Mouse (Mus musculus) inflammation-experienced regulatory T-cells (primary cell): ENCODE results near the gene Msrb1. TPM values are rescaled to one million over a fixed set of nuclear protein-coding genes. Genes with fewer than 3 reads are reported as not detected.

Experiments
- polyA plus RNA-seq, 2 experiments: library from polyadenylated mRNA; unstranded; fragments of 100-300 nt; shearing (Covaris generic); gene quantifications; one replicate each; pipeline ENCODE4 v1.2.1; 2017

Msrb1 gene
- polyA plus RNA-seq = 10 to 100 TPM; 11.8 to 15.4 TPM

DNA sequence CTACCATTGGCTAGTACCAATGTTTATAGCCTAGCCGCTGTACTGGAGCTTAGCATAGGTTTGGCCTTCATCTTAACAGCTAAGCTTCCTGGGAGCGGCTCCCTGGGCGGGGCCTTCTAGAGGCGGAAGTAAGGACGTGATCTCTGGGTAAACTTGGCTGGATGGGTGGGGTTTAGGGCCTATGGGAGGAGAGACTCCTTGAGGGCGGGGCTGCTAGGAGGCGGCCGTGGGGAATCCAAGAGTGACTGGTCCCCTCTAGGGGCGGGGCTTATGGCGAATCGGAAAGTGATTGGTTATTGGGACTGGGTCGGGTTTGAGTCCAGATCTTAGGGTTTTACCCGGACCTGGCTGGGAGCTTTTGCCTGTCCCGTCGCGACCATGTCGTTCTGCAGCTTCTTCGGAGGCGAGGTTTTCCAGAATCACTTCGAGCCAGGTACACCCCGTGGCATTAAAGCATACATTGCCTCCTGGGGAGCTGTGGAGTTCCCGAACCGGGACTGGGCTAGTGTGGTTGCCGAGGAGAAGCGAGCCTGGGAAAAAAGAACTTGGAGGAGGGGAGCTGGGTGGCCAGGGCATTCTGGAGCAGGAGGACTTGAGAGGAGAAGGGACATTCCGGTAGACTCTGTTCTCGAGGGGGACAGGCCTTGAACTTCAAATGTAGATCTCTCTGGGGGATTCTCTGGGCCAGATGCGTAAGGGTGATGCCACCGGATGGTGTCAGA, at the start of gene Msrb1:
Msrb1 (plus strand) TSS at position 313 of the 722 bp plus-strand sequence.

GRCm38 (mm10) chr17:24689251-24690081, 47.0 kb upstream of the Msrb1 start, which contains the start of gene Syngr3:
Gene Syngr3, minus strand, starts transcription at chr17:24689955.

DNA sequence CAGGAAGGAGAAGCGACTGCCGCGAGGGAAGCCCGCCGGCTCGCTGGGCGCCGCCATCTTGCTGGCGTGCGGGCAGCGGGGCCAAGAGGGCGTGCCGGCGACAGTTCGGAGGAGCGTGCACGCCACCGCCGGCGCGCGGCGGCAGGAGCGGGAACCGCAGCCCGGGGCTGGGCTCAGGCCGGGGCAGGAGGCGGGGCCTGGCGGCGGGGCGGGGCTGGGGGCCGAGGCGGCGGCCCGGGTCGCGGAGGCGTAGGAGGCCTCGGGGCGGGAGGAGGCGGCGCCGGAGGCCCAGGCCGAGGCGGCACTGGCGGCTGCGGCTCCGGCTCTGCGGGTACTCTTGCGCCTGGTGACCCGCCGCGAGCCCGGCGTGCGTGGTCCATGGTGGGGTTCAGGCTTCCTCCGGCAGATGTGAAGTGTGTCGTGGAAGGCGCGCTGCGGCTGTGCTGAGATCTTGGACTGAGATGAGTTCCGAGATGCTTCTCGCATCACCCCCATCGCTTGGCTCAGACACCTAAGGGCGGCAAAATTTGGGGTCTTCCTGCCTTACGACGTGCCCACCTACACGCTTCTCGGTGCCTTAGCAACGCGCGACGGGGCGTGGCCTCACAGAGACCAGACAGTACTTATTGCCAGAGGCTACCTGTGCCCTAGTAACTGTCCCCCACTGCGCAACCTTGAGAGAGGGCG, 40.3 kb upstream of the Msrb1 start, which contains the start of the genes Gfer and Noxo1:
Gfer (minus strand) TSS at position 146 of the 687 bp plus-strand sequence.
Noxo1 (plus strand) TSS at position 224 of the 687 bp plus-strand sequence.

DNA sequence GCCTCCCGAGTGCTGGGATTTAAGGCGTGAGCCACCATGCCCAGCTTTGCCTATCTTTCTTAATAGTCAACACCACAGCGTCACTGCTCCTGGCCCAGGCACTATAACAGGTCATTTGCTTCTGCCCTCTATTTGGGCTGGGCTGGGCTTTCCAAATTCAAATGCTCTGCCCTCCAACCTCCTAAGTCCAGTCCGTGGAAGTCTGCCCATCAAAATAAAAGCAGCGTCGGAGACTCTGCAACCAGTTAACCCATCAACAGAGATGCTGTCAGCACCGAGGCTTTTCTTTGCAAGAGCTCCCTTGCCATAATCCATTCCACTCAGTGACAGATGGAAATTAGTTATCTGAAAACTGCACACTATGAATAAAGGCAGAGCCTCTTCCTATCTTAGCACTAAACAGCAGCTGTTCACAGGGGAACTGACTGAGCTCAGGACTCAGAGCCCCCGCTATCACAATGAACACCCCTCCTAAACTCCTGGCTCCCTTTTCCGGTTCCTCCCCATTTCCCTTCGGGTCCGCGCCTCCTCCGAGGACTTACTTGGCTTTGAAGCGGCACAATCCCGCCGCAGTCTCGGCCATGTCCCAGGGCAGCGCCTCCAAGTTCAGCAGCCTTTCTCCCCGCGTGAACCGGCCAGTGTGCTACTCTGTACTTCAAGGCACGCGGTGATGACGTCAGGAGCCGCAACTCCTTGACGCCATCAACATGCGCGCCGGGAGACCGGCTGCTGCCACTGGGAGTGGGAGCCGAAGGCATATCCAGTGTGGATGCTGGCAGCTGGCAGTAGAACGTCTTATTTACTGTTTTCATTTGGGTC, 29.3 kb upstream of the Msrb1 start, which contains the start of gene Tbl3:
Tbl3 (minus strand) TSS at position 679 of the 819 bp plus-strand sequence.

DNA sequence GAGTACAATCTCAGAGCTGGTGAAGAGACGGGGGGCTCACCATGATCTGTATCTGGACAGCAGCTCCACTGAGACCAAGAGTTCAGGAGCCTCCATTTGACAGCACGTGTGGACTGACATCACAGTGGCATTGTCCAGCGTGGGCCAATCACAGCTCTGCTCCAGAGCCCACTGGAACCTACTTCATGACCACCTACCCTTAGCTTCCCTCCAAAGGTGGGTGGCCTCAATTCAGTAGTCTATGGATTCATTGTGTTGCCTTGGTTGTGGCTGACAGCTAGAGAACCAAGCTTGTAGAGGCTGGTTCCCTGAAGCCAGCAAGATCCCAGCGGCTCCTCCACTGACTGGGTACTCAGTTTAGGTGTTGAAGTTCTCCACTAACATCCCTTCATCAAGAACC, 18.5 kb upstream of the Msrb1 start, which contains the start of the genes Rnf151 and Rps2:
Rnf151 (minus strand) TSS at position 121 of the 400 bp plus-strand sequence.
Rps2 (plus strand) TSS at position 174 of the 400 bp plus-strand sequence.

DNA sequence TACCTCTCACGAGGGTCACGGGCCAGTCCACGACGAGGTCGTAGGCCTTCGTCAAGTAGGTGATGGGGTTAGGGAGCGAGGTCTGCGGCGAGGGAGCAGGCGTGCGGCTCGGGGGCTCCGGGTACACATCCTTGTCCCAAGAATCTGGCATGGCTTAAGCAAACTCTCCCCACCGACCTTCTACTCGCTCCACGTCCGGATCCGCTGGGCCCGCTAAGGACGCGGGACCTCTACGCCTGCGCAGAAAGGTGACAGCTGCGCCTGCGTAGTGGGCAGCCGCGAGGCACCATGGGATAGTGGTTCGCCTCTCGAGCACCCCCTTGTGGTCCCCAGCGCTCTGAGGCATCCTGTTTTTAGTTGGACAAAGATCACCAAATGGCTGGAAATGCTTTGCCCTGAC, 12.3 kb upstream of the Msrb1 start, which contains the start of gene Ndufb10:
Ndufb10 (minus strand) TSS at position 295 of the 400 bp plus-strand sequence.

DNA sequence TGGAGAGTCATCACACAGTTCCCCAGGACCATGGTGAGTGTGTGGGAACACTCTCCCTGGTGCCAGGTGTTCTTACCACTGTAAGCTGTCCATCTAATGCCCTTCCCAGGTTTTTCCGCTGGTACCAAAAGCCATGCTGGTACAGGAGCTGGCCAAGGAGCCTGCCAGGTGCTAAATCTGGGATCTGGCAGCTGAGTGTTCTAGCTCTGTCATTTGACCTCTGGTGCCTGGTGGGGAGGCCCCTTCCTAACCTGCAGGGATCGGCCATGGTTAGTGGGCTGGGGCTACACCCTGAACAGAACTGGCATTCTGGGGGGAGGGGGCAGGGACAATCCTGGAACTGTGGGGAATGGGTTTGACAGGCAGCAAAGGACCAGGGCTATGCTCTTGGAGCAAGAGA, 8.8 kb upstream of the Msrb1 start, which contains the start of gene Rpl3l:
Rpl3l (plus strand) TSS at position 203 of the 400 bp plus-strand sequence.

DNA sequence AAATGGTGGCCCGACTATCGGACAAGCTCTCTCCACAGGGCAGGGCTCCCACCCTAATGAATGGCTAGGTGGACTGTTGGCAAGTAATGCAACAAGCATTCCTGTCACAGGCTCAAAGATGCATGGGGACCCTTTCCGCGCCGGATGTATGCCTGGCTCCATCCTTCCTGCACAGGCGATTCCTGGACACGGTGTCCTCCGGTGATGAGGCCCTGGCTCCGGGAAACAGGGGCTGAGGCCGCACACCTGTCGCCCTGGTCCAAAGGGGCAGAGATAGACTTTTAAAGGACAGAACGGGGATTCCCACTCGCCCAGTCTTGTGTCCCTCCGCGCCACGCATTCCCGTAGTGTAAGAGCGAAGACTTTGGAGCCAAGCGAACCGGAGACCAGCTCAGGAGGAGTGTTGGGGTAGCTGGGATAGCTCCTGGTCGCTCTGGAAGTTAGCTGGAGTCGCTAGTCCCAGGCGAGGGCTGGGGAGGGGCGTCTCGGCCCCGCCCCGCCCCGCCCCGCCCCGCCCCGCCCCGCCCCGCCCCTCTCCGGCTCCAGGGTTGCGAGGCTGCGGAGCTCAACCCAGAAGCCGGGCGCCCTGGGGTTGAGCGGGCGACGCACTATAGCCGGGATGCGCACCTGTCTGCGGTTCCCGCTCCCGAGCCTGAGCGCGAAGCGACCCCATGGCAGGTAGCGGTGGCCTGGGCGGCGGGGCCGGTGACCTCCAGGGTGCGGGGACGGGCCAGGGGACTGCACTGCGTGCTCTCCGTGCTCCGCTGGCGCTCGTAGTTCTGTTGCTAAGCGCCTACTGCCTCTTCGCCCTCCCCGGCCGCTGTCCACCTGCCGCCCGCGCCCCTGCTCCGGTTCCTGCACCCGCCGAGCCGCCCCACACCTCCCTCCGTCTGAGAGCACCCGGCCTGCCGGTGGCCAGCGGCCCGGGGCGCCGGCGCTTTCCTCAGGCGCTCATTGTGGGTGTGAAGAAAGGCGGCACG, 16.3 kb downstream of the Msrb1 start, which contains the start of gene Hs3st6:
Hs3st6 (plus strand) TSS at position 574 of the 980 bp plus-strand sequence.

Other genes starting within 250 kb of the Msrb1 start
- 1 to 10 TPM in 1 of 2 experiments, under 1 TPM in 1; 0.68 to 6.5 TPM for gene Caskin1, start 248.0 kb upstream of the Msrb1 start, polyA plus RNA-seq
- gene Traf7, start 208.7 kb upstream of the Msrb1 start, polyA plus RNA-seq = 10 to 100 TPM; 71.3 to 72.8 TPM
- gene Rab26, start 202.4 kb upstream of the Msrb1 start, polyA plus RNA-seq = 1 to 10 TPM; 5.4 to 9.0 TPM
- 10 to 100 TPM; 42.0 to 67.1 TPM for gene Pkd1, start 186.8 kb upstream of the Msrb1 start, polyA plus RNA-seq
- 10 to 100 TPM; 46.6 to 49.7 TPM for gene Tsc2, start 104.0 kb upstream of the Msrb1 start, polyA plus RNA-seq
- gene Nthl1, start 104.0 kb upstream of the Msrb1 start, polyA plus RNA-seq = 1 to 10 TPM; 5.8 to 8.3 TPM
- under 1 TPM in 1 of 2 experiments, not detected in 1; 0.68 TPM for gene Slc9a3r2, start 86.3 kb upstream of the Msrb1 start, polyA plus RNA-seq
- not detected for gene Npw, start 78.2 kb upstream of the Msrb1 start, polyA plus RNA-seq
- 10 to 100 TPM; 18.3 to 27.2 TPM for gene Zfp598, start 67.0 kb upstream of the Msrb1 start, polyA plus RNA-seq
- 1 to 10 TPM in 1 of 2 experiments, under 1 TPM in 1; 0.42 to 1.3 TPM for gene Syngr3, start 46.7 kb upstream of the Msrb1 start, polyA plus RNA-seq
- gene Gfer, start 40.5 kb upstream of the Msrb1 start, polyA plus RNA-seq = 10 to 100 TPM; 37.0 to 38.8 TPM
- gene Noxo1, start 40.4 kb upstream of the Msrb1 start, polyA plus RNA-seq = 1 to 10 TPM; 2.3 to 3.1 TPM
- gene Tbl3, start 29.0 kb upstream of the Msrb1 start, polyA plus RNA-seq = 10 to 100 TPM; 51.3 to 56.7 TPM
- gene Rnf151, start 18.6 kb upstream of the Msrb1 start, polyA plus RNA-seq = under 1 TPM in 1 of 2 experiments, not detected in 1; 0.22 TPM
- gene Rps2, start 18.5 kb upstream of the Msrb1 start, polyA plus RNA-seq = 100 to 1,000 TPM; 677 to 785 TPM
- gene Ndufb10, start 12.2 kb upstream of the Msrb1 start, polyA plus RNA-seq = 100 to 1,000 TPM; 194 to 233 TPM
- under 1 TPM in 1 of 2 experiments, not detected in 1; 0.27 TPM for gene Rpl3l, start 8.8 kb upstream of the Msrb1 start, polyA plus RNA-seq
- gene Hs3st6, start 16.3 kb downstream of the Msrb1 start, polyA plus RNA-seq = not detected
- gene Meiob, start 67.6 kb downstream of the Msrb1 start, polyA plus RNA-seq = 1 to 10 TPM in 1 of 2 experiments, under 1 TPM in 1; 0.28 to 1.3 TPM
- 10 to 100 TPM; 32.9 to 51.8 TPM for gene Hagh, start 103.5 kb downstream of the Msrb1 start, polyA plus RNA-seq
- 1 to 10 TPM; 2.0 to 4.4 TPM for gene Fahd1, start 113.7 kb downstream of the Msrb1 start, polyA plus RNA-seq
- gene Igfals, start 129.4 kb downstream of the Msrb1 start, polyA plus RNA-seq = under 1 TPM; 0.71 to 0.89 TPM
- gene Nubp2, start 149.7 kb downstream of the Msrb1 start, polyA plus RNA-seq = 100 to 1,000 TPM in 1 of 2 experiments, 10 to 100 TPM in 1; 98.2 to 103 TPM
- gene Spsb3, start 150.0 kb downstream of the Msrb1 start, polyA plus RNA-seq = 10 to 100 TPM; 64.7 to 65.4 TPM
- 10 to 100 TPM; 45.4 to 49.2 TPM for gene Eme2, start 158.4 kb downstream of the Msrb1 start, polyA plus RNA-seq
- gene Mrps34, start 158.5 kb downstream of the Msrb1 start, polyA plus RNA-seq = 10 to 100 TPM; 75.4 to 84.7 TPM
- gene Nme3, start 159.9 kb downstream of the Msrb1 start, polyA plus RNA-seq = 10 to 100 TPM; 41.3 to 53.5 TPM
- 10 to 100 TPM; 47.9 to 60.0 TPM for gene Mapk8ip3, start 200.3 kb downstream of the Msrb1 start, polyA plus RNA-seq
- gene Jpt2, start 224.0 kb downstream of the Msrb1 start, polyA plus RNA-seq = 10 to 100 TPM; 25.0 to 31.5 TPM